Mouse (Mus musculus) gastrocnemius, adult 18-20 months (tissue): ENCODE data around the gene Wdr83os. TPM values are rescaled to one million over a fixed set of nuclear protein-coding genes. Genes with fewer than 3 reads are reported as not detected.

Experiments used
- DNase-seq: peaks from one replicate; pipeline ENCODE4 v3.0.0; 2021; ENCODE audit warnings: low spot score
- long read RNA-seq, 2 experiments: library from polyadenylated mRNA; stranded (forward); transcript quantifications; one replicate each; pipeline ENCODE4 v2.0.0; 2021
- total RNA-seq, 2 experiments: library from RNA; stranded (reverse); gene quantifications; 2 replicates each; pipeline ENCODE4 v1.2.3; 2021

Wdr83os gene
- 10 to 100 TPM; 46.9 to 47.2 TPM for total RNA-seq
- long read RNA-seq, experiment 1, transcript Wdr83os-201 (4 exons, 922 nt): major isoform, 24 of 27 reads
- long read RNA-seq, experiment 1, partial matches to known transcripts: 1 of 27 reads
- long read RNA-seq, experiment 1, other reads (novel, unspliced or antisense): 0 of 27 reads
- long read RNA-seq, experiment 2, transcript Wdr83os-201 (4 exons, 922 nt): major isoform, 26 of 28 reads
- long read RNA-seq, experiment 2, partial matches to known transcripts: 0 of 28 reads
- long read RNA-seq, experiment 2, other reads (novel, unspliced or antisense): 0 of 28 reads

- peak; percentile 52 for DNase-seq
These were observed at the start of gene Wdr83os for GRCm38 (mm10) chr8:85080532-85081215. Gene Wdr83os (plus strand): TSS chr8:85080740.

GRCm38 (mm10) chr8:85032622-85033311 is 47.8 kb upstream of the Wdr83os start:
- DNase-seq: no peak

- no peak for DNase-seq
These were observed 46.7 kb upstream of the Wdr83os start for GRCm38 (mm10) chr8:85033867-85034266.

GRCm38 (mm10) chr8:85034764-85035163 is 45.8 kb upstream of the Wdr83os start:
- peak; percentile 70 for DNase-seq

GRCm38 (mm10) chr8:85035165-85035727 is 45.3 kb upstream of the Wdr83os start:
- no peak for DNase-seq

GRCm38 (mm10) chr8:85035728-85036310 is 44.7 kb upstream of the Wdr83os start:
- DNase-seq: no peak

GRCm38 (mm10) chr8:85036381-85036717 is 44.2 kb upstream of the Wdr83os start:
- DNase-seq: no peak

GRCm38 (mm10) chr8:85036718-85037365 is 43.7 kb upstream of the Wdr83os start, which contains the start of gene Tnpo2:
Gene Tnpo2 (plus strand): TSS chr8:85036915.
- DNase-seq: peak; percentile 95

GRCm38 (mm10) chr8:85037366-85037680 is 43.2 kb upstream of the Wdr83os start:
- DNase-seq: no peak

GRCm38 (mm10) chr8:85037681-85038531 is 42.6 kb upstream of the Wdr83os start:
- DNase-seq: no peak

GRCm38 (mm10) chr8:85043619-85044018 is 36.9 kb upstream of the Wdr83os start:
- no peak for DNase-seq

GRCm38 (mm10) chr8:85057367-85057766 is 23.2 kb upstream of the Wdr83os start:
- no peak for DNase-seq

GRCm38 (mm10) chr8:85059879-85060616 is 20.5 kb upstream of the Wdr83os start, which contains the start of gene Fbxw9:
Gene Fbxw9 (plus strand): TSS chr8:85060055.
- peak; percentile 91 for DNase-seq

- no peak for DNase-seq
These were observed 17.9 kb upstream of the Wdr83os start for GRCm38 (mm10) chr8:85062603-85063002.

GRCm38 (mm10) chr8:85065213-85065612 is 15.3 kb upstream of the Wdr83os start:
- DNase-seq: no peak

GRCm38 (mm10) chr8:85067155-85067554 is 13.4 kb upstream of the Wdr83os start:
- no peak for DNase-seq

GRCm38 (mm10) chr8:85067982-85068381 is 12.6 kb upstream of the Wdr83os start, which contains the start of gene Gm5741:
Gene Gm5741 (minus strand): TSS chr8:85067982.
- no peak for DNase-seq

GRCm38 (mm10) chr8:85071041-85071440 is 9.5 kb upstream of the Wdr83os start:
- no peak for DNase-seq

GRCm38 (mm10) chr8:85071514-85072281 is 8.8 kb upstream of the Wdr83os start, which contains the start of gene Dhps:
Gene Dhps (plus strand): TSS chr8:85071757.
- DNase-seq: peak; percentile 93
